Comparison of ENCODE assay signal across 11 mouse cellular contexts in genomic region chr2:27300725-27301443, GRCm38 (mm10). TPM values are rescaled to one million over a fixed set of nuclear protein-coding genes. Genes with fewer than 3 reads are reported as not detected.
DNase-seq lines count a peak whose midpoint lies in the region; ATAC-seq and TF ChIP-seq lines count a peak whose summit lies in the region.
"Had no signal": no experiment of that assay in that cellular context is flagged by ENCODE, and none has a peak within 500 bp of the region (broad histone marks: within the 10 kb centered on the region; RNA-seq: fewer than 3 reads in every experiment).

No protein-coding gene starts in this region.

- no peaks in the 10 kb centered on the region for H3K27me3 ChIP-seq in forebrain, postnatal 0 days (ENCODE audit: insufficient read depth, low read length)
- H3K27me3 ChIP-seq in midbrain, embryonic 12.5 days = no peaks in the 10 kb centered on the region
- H3K27me3 ChIP-seq: heart, embryonic 13.5 days; stomach, embryonic 15.5 days had no signal

- TF ChIP-seq CTCF in forebrain, postnatal 0 days (IDR thresholded peaks at IDR 0.05; ENCODE audit: low read depth) = no peak

- no peak overlapping the region for H3K9ac ChIP-seq in forebrain, postnatal 0 days
- no peak overlapping the region for H3K9ac ChIP-seq in midbrain, embryonic 12.5 days (replicated peaks)
- H3K9ac ChIP-seq: heart, embryonic 13.5 days; stomach, embryonic 15.5 days had no signal

- ATAC-seq in forebrain, postnatal 0 days = peak; percentile 64
- ATAC-seq in midbrain, embryonic 12.5 days (ENCODE audit: low FRiP score, low read depth) = 0 out of 2 replicates have a peak, but pooled peaks have one; percentile 28

- H3K36me3 ChIP-seq in forebrain, postnatal 0 days (ENCODE audit: insufficient read depth) = peaks cover 6% of the 10 kb centered on the region; the same call in 1 of the 2 replicates
- peaks cover 27% of the 10 kb centered on the region; the same call in 1 of the 2 replicates for H3K36me3 ChIP-seq in midbrain, embryonic 12.5 days

- H3K27ac ChIP-seq in forebrain, postnatal 0 days (ENCODE audit: low read depth, low read length) = peak overlapping the region; percentile 64
- peak overlapping the region; percentile 92 for H3K27ac ChIP-seq in midbrain, embryonic 12.5 days (replicated peaks)
- H3K27ac ChIP-seq: heart, embryonic 13.5 days; stomach, embryonic 15.5 days had no signal

- no peak overlapping the region for H3K4me3 ChIP-seq in forebrain, postnatal 0 days (ENCODE audit: low read depth, low read length)
- no peak overlapping the region for H3K4me3 ChIP-seq in midbrain, embryonic 12.5 days
- H3K4me3 ChIP-seq: erythroblast, embryonic 14.5 days; heart, embryonic 13.5 days; stomach, embryonic 15.5 days had no signal

- WGBS in forebrain, postnatal 0 days = 60% methylated on average over 13 of the region's 13 CpGs
- WGBS in midbrain, embryonic 12.5 days = 83% methylated on average over 13 of the region's 13 CpGs

- no peak overlapping the region for H3K4me2 ChIP-seq in forebrain, postnatal 0 days (ENCODE audit: low read depth)
- no peak overlapping the region for H3K4me2 ChIP-seq in midbrain, embryonic 12.5 days (replicated peaks)
- H3K4me2 ChIP-seq: heart, embryonic 13.5 days; stomach, embryonic 15.5 days had no signal

- no peaks in the 10 kb centered on the region for H3K9me3 ChIP-seq in forebrain, postnatal 0 days (ENCODE audit: low read length)
- H3K9me3 ChIP-seq in midbrain, embryonic 12.5 days = no peaks in the 10 kb centered on the region
- H3K9me3 ChIP-seq: heart, embryonic 13.5 days; stomach, embryonic 15.5 days had no signal

- H3K4me1 ChIP-seq in forebrain, postnatal 0 days (ENCODE audit: insufficient read depth) = 0 out of 2 replicates have a peak, but pooled peaks cover 6% of the 10 kb centered on the region
- H3K4me1 ChIP-seq in midbrain, embryonic 12.5 days = peaks cover 30% of the 10 kb centered on the region

- DNase-seq in NIH3T3 (ENCODE audit: low read depth) = peak; percentile 24
- peak; percentile 46 for DNase-seq in R1 (ENCODE audit: low read depth, low spot score)
- DNase-seq in forebrain, postnatal 0 days = no peak
- no peak for DNase-seq in natural killer cell, adult 2 months (ENCODE audit: low spot score in 2 of 2)
- no peak for DNase-seq in adrenal gland, adult 18-20 months (ENCODE audit: low spot score in 2 of 2)
- no peak for DNase-seq in adrenal gland, adult (ENCODE audit: inconsistent age in 2 of 2, low spot score in 1 of 2)
- DNase-seq: kidney, adult 11 months had no signal

RNA-seq across cellular contexts. Expression of gene Sardh, which starts 52.7 kb away (rescaled TPM):
- total RNA-seq in forebrain, postnatal 0 days (2014; rRNA removed) = 7.2 and 7.5 TPM in 2 replicates
- polyA plus RNA-seq in forebrain, postnatal 0 days (2015; fragmentation: Nextera tagmentation; extraction: Ambion mirVana) = 5.7 and 6.2 TPM in 2 replicates
- 5.8 and 6.8 TPM in 2 replicates for polyA plus RNA-seq in midbrain, embryonic 12.5 days (2016; fragmentation: Nextera tagmentation; extraction: Ambion mirVana)
- 1 to 10 TPM; 7.0 to 9.2 TPM for total RNA-seq in adrenal gland, adult 18-20 months (2021)

Comparison
In these comparisons a context has a peak if more than half of its experiments do, and no peak if none do; other contexts are left out.
1. DNase-seq: peak in NIH3T3 (single experiment) and R1 (single experiment); none in forebrain, postnatal 0 days (single experiment), natural killer cell, adult 2 months (0 of 2), adrenal gland, adult 18-20 months (0 of 2) and adrenal gland, adult (0 of 2).